Mouse (Mus musculus): ENCODE measurements around the gene Kdm8.

DNA sequence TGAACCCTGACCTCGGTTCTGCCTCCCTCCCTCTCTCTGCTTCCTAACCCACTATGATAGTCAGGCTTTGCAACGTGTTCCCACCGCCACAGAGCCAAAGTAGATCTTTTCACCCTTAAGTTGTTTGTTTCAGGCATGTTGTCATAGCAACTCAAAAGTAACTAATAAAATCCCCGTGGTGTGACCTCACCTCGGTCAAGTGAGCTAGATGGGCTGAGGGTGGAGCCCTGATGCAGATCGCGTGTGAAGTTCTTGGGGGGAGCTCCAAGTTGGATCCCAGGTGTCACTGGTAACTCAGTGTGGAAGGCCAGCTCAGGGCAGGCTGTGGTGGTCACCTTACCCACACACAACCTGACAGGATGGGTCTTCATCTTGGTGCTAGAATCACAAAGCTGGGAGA, 16.1 kb upstream of the Kdm8 start:
- TF ChIP-seq CTCF (IDR thresholded peaks at IDR 0.05), result no peak
- TF ChIP-seq POLR2A (IDR thresholded peaks at IDR 0.05; ENCODE audit: insufficient read depth, low read depth, low read length), result no peak
